Mouse (Mus musculus) ovary, postnatal 14 days (tissue): ENCODE data around the gene Tti1.

Source experiments
- DNase-seq: peaks from one replicate; pipeline ENCODE4 v3.0.0; 2022; ENCODE audit warnings: low spot score

The Tti1 gene

GRCm38 (mm10) chr2:158039662-158040061 is 11.4 kb upstream of the Tti1 start:
- DNase-seq, result no peak

- DNase-seq, result no peak
Measured at GRCm38 (mm10) chr2:158037571-158037970, 9.3 kb upstream of the Tti1 start.

DNA sequence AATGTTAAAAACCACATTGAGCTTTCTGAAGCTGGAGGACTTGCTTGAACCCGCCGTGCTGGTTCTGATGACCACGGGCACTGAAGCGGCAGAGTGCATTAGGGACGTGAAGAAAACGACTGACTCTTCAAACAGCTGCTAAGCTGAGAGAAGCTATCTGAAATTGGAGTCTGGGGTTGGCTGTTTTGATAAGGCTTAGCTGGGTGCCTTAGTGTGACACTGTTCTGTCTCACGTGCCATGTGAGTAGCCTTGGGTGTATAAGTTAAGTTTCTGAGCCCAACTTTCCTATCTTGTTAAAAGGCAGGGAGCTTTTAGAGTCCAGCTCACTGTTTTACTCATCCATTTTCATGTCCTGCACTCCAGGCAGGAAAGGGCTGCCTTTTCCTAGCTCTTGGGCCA is 8.7 kb upstream of the Tti1 start:
- DNase-seq, result no peak

GRCm38 (mm10) chr2:158036408-158036807 is 8.2 kb upstream of the Tti1 start:
- DNase-seq, result no peak

- DNase-seq, result no peak
Measured at GRCm38 (mm10) chr2:158035813-158036212, 7.6 kb upstream of the Tti1 start.

DNA sequence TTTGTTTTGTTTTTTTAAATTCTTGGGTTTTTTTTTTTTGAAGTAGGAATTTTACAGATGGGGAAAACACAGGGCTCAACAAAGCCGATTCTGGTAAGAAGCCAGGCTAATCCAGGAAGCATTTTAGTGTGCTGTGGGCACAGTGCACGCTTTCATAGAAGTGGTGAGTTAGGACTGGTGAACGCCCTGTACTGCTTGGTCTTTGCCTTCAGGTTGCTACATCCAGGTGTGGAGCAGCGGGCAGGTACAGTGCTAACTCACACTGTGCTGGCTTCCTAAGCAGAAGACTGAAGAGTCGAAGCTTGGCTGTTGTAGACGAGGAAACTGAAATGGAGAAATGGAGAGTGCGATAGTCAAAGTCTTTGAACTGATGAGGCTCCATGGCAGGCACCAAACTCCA is 1.8 kb upstream of the Tti1 start:
- DNase-seq, result no peak

GRCm38 (mm10) chr2:158027855-158028353 is 329 bp downstream of the Tti1 start:
- no peak for DNase-seq

- DNase-seq, result no peak
Measured at GRCm38 (mm10) chr2:158017330-158017729, 10.9 kb downstream of the Tti1 start.

DNA sequence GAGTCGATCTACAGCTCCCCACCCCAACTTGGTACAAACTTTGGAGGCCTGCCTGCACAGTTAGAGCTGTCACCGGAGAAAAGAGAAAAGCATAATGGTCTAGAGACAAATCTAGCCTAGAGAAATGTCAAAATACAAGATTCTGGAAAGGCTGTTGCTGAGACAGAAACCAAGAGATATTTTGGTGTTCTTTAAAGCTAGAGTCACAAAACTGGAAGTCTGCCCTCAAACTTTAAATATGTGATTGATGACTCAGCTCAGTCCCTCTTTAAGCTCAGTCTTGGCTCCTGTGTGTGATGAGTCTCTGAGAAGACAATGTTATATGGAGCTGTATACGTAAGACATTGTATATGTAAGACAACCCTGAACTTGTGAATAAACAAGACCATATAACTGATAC is 15.6 kb downstream of the Tti1 start:
- no peak for DNase-seq

DNA sequence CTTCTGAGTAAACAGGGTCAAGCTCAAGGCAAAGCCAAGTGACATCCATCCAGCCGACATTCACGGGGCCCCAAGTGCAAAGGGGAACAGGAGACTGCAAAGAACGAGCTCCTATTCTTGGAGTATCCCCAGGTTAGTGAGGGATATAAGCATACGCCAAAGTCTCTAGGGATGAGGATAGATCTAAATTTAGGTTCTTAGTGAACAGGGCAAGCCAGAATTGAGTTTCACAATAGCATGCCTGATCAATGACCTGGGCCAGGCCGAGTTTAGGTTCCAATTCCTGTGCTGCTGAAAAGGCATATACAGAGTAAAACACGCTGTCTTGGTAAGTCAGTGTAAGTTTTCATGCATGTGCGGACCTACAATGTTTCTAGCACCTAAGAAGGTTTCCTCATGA is 18.9 kb downstream of the Tti1 start:
- DNase-seq, result no peak

DNA sequence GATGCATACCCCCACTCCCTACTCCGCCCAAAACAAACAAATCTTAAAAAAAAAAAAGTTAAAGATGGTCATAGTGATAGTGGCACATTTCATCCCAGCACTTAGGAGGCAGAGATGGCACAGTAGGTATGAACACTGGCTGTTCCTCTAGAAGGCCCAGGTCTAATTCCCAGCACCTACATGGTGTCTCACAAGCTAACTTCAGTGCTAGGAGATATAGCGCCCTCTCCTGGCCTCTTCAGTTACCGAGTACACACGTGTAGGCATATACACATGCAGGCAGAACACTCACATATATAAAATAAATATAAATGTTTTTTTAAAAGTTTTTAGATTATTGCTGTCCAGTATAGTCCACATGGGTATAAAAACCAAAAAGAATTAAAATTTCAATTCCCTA is 22.6 kb downstream of the Tti1 start:
- DNase-seq, result no peak

DNA sequence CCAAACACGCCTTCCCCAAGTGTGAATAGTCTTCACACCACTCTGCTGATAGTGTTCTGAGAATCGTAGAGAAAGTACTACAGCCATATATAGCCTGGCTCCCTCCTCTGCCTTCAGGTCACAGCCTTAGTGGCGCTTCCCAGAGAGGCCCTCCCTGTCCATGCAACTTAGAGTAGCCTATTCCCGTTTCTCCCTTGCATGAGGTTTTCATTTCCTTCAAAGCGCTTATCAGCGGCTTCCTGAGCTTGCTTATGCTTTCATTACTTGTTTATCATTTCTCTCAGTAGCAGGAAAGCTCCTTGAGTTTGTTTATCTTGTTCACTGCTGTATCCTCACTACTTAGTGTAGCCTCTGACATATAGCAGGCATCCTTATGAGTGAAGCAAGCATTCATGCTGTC is 23.6 kb downstream of the Tti1 start:
- no peak for DNase-seq

GRCm38 (mm10) chr2:157998817-157999216 is 29.4 kb downstream of the Tti1 start:
- no peak for DNase-seq

DNA sequence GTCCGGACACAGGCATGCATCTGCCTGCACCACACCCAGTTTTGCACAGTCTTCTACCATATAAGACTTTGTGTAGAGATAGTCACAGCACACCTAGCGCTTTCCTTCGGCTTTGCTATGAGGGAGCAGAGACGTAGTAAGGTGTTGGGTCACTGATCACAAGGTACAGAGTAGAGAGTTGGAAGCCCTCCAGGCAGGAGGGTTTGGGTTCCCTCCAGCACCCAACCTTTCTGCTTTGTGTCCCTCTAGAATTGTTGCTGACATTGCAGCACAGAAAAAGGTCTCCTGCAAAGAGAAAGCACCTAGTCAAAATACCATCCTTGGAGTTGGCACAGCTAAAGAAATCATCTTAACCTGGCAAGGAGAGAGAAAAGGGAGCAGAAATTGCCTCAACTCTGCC is 35.7 kb downstream of the Tti1 start:
- DNase-seq, result no peak

DNA sequence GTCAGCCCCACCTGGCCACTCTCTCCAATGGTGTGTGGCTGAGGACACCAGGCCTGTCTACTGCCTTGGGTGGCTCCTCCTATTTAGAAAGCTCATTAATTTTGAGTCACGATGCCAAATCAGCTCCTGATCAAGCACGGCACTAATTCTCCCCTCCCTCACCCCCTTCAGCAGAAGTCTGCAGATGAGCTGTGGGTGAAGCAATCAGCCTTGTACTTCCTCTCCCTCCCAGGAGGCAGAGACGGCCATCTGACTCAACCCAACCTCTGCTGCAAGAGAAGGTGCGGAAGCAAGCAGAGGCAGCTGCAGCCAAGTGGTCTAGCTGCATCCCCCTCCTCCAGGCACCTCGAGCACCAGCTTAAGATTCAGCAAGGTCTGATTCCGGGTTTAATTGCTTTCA is 37.2 kb downstream of the Tti1 start:
- DNase-seq, result no peak

- no peak for DNase-seq
Measured at GRCm38 (mm10) chr2:157989946-157990345, 38.3 kb downstream of the Tti1 start.

DNA sequence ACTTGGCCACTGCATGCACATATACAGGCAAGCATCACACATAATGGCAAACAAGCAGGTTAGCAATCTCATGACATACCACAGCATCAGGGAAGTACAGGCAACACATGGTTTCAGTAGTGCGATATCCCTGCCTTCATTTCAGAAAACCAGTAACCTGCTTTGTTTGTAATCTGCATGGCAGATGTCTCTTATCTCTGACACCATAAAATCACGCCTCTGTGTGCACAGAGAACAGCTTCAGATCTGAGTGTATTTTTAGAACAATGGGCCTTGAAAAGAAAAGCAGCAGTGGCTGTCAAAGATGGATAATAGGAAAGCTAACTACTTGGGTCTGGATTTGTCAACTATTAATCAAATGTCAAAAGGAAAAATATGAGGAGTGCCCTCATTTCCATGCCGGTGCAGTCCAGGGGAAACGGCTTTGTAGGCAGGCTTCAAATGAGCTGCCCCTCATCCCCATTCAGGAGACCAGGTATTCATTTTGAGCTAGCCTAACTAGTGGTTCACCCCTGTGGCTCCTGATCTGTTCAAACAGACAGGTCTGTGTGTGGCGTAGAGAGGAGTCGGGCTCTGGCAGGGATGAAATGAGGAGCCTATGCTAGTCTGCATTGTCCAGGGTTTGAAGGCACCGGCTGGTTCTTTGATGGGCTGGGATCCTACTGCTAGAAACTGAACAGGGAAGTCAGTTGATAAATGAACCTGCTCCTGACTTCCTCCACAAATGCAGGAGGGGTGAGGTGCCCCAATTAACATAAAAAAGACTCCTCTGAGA is 39.6 kb downstream of the Tti1 start:
- DNase-seq, result no peak

GRCm38 (mm10) chr2:157986235-157986634 is 42.0 kb downstream of the Tti1 start:
- DNase-seq, result no peak

DNA sequence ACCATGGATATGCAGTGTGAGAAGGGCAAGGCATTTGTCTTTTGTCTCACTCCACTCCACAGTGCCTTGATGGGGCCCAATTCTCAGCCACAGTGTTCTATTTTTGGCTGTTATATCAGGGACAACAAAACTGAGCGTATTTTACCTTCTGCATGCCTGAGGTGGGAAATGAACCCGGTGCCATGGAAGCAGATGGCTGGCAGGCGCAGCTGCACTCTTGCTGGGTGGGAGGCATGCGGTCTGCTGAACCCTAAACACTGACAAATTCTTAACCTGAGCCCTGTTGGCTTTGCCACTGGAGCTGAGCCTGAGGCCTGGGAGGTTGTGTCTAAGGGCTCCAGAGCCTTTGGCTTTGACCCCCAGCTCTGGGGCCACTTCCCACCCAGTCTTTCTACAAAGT is 42.6 kb downstream of the Tti1 start:
- DNase-seq, result no peak

DNA sequence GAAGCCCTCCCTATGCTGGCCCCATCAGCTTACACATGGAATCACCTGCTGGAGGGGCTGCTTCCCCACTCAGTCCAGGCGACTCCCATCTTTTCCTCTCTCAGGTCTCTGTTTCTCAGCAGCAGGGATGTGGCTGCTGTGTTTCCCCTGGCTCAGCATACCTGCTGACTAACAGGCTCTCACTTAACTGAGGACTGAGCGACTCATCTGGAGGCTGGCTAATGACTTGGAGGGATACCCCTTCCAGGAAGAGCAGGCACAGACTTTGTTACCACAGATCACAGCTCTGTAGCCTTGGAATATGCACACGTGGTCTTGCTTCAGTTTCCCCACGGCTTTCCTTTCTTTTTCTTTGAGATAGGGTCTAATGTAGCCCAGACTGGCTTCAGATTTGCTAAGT is 45.0 kb downstream of the Tti1 start:
- no peak for DNase-seq

DNA sequence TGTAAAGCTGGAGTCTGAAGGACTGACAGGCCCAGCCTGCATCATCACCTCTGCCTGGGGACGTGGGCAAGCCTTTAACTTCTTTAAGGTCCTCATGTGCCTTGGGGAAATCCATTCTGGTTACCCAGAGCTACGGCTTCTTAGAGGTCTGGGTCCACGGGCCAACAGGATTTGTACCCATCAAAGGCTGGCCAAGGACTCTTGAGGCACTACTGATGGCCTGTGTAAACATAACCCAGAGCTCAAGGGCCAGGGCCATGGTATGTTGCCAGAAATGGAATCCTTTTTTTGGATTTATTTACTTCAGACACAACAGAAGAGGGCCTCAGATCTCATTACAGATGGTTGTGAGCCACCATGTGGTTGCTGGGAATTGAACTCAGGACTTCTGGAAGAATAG is 45.5 kb downstream of the Tti1 start:
- DNase-seq, result no peak

- no peak for DNase-seq
Measured at GRCm38 (mm10) chr2:157979241-157979640, 49.0 kb downstream of the Tti1 start.

DNA sequence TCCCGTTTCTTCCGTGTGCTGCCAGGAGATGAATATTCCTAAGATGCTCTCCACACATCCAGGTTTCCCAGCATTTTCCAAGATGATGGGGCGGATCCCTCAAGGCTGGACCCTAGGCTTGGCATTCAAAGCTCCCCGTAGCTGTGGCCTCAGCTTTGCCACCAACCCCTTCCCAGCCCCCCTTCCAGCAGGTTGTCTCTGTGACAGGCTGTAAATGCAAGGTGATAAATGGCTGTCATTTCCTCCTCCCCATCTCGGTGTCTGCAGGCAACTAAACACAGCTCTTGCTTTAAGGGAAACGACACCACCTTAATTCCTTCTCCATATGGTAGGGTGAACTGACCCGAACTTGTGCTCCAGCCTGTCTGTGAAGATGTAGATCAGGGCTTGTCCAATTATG is 52.6 kb downstream of the Tti1 start:
- DNase-seq, result no peak
